Mouse (Mus musculus) stomach, embryonic 15.5 days (tissue): Measurements from ENCODE around the gene Tnrc18. TPM values are rescaled to one million over a fixed set of nuclear protein-coding genes. Genes with fewer than 3 reads are reported as not detected.

Experiments
- ATAC-seq: fragments of 200-750 bp; cut with Nextera tagmentation; 2 replicates; pipeline ENCODE4 v1.8.0; 2017; ENCODE audit warnings: low read depth, moderate number of reproducible peaks, moderate TSS enrichment; ENCODE audit not compliant: insufficient read depth, low FRiP score
- H3K27ac ChIP-seq: fragments of 300-500 bp; sonication (generic); 2 replicates; pipeline ENCODE4 v1.5.1; 2015; ENCODE audit warnings: mild to moderate bottlenecking, inconsistent platforms
- H3K27me3 ChIP-seq: fragments of 300-500 bp; sonication (generic); replicated peaks from 2 replicates; pipeline ENCODE4 v1.6.1; 2015; ENCODE audit warnings: inconsistent platforms
- H3K36me3 ChIP-seq: fragments of 300-500 bp; sonication (generic); 2 replicates; pipeline ENCODE4 v1.6.1; 2015; ENCODE audit warnings: inconsistent platforms
- H3K4me1 ChIP-seq: fragments of 300-500 bp; sonication (generic); 2 replicates; pipeline ENCODE4 v1.6.1; 2015; ENCODE audit warnings: inconsistent platforms
- H3K4me2 ChIP-seq: fragments of 300-500 bp; sonication (generic); 2 replicates; pipeline ENCODE4 v1.6.1; 2015; ENCODE audit warnings: mild to moderate bottlenecking, inconsistent platforms
- H3K4me3 ChIP-seq: fragments of 300-500 bp; sonication (generic); replicated peaks from 2 replicates; pipeline ENCODE4 v1.5.1; 2015; ENCODE audit warnings: inconsistent platforms
- H3K9ac ChIP-seq: fragments of 300-500 bp; sonication (generic); 2 replicates; pipeline ENCODE4 v1.6.1; 2015; ENCODE audit warnings: inconsistent platforms
- H3K9me3 ChIP-seq: fragments of 300-500 bp; sonication (generic); 2 replicates; pipeline ENCODE4 v1.6.1; 2016; ENCODE audit warnings: inconsistent platforms
- whole genome bisulfite sequencing: fragments of 180-500 bp; shearing (Covaris S2); methylation state at CpG from one replicate; pipeline ENCODE4 v1.1.7; 2015; 5-methylcytosine and 5-hydroxymethylcytosine counted together
- polyA plus RNA-seq: library from polyadenylated mRNA; unstranded; fragments of >200 nt; fragmentation: Nextera tagmentation; extraction: Ambion mirVana; gene quantifications from 2 replicates; pipeline ENCODE4 v1.2.1, GENCODE M21; 2015

The Tnrc18 gene
- polyA plus RNA-seq = 29.5 and 32.4 TPM in 2 replicates

DNA sequence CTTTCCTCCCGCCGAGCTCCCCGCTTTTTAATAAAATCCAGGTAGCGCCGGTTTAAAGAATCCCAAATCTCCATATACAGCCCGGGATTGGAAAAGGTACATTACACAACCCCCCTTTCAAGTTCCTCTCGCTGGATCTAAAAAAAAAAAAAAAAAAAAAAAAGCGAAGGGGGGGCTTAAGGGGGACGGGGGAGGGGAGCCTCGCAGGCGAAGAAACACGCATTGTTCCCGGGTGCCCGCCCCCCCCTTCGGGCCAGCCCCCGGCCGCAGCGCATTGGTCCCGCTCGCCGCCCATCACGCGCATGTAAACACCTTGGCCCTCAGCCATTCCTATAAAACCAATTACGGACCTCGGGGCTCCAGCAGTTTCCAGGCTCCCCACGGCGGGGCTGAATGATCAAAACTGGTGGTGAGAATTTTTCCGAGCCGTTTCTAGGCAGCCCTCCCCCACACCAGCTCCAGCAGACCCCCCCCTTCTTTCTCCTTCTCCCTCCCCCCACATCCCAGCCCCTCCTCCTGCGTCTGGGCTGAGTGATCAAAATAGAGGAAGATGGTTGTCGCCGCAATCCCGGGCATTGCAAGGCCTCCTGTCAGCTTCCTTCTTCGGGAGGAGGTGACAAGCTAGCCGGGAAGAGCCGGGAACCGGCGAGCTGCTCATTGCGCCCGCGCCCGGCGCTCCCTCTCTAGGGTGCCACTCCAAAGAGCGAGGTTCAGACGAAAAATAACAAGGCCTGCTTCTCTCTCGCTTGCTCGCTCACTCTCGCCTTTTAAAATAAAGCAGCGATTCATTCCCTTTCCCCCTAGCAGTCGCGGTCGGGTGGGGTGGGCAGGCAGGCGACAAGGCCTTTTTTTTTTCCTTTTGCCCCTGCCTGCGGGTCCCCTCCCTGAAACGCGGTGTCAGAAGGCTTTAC, at the start of gene Tnrc18:
Tnrc18 (minus strand) TSS at position 139 of the 911 bp plus-strand sequence.
- Histone ChIP-seq H3K9ac (peak within 1 kb of the TSS; percentile 99), H3K36me3 (no peaks in the 10 kb centered on the region), H3K9me3 (no peaks in the 10 kb centered on the region), H3K27me3 (no peaks in the 10 kb centered on the region), H3K4me3 (peak within 1 kb of the TSS; percentile 96), H3K4me1 (peaks cover 10% of the 10 kb centered on the region), H3K4me2 (peak within 1 kb of the TSS; percentile 89), H3K27ac (peak within 1 kb of the TSS; percentile 100)
- under 1% methylated on average over 53 of the region's 56 CpGs for WGBS
- ATAC-seq = peak; percentile 74

DNA sequence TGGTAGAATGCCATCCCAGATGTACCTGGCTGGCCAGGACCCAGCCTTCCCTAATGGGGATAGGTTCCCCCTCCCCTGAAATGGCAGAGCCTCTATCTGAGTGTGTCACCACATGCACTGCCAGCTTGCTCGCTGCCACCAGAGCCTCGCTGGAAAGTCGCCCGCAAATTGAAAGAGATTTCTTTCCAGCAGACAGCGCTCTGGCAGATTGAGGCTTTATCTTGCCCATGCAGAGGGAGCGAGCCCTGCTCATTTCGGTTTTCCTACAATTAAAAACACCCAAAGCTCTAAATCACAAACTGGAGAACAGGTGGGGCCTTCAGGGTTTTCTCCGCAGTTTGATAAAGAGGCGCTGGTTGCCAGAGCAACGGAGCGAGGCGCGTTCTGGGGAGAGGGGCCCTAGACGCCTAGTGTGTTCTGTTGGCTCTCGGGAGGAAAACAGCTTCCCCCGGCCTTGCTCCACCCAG, 40.3 kb upstream of the Tnrc18 start:
- peaks cover 4% of the 10 kb centered on the region; the same call in 1 of the 2 replicates for H3K4me1 ChIP-seq
- no peak overlapping the region for H3K9ac ChIP-seq
- WGBS = 39% methylated on average over 16 of the region's 16 CpGs
- H3K9me3 ChIP-seq = no peaks in the 10 kb centered on the region
- no peak overlapping the region for H3K27ac ChIP-seq
- no peak for ATAC-seq
- no peaks in the 10 kb centered on the region for H3K27me3 ChIP-seq
- no peak overlapping the region for H3K4me3 ChIP-seq
- H3K4me2 ChIP-seq = no peak overlapping the region
- H3K36me3 ChIP-seq = no peaks in the 10 kb centered on the region

DNA sequence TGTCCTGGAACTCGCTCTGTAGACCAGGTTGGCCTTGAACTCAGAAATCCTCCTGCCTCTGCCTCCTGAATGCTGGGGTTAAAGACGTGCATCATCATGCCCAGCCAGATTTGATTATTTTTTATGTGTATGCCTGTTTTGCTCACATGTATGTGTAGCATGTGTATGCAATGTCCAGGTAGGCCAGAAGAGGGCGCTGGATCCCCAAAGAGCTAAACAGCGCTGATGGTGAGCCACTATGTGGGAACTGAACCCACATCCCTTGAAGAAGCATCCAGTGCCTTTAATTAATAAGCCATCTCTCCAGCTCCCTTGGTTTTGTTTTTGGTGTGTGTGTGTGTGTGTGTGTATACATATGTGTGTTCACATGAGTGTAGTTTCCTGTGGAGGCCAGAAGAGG, 38.9 kb upstream of the Tnrc18 start:
- 81% methylated on average over 4 of the region's 4 CpGs for WGBS
- no peak overlapping the region for H3K4me2 ChIP-seq
- ATAC-seq = no peak

DNA sequence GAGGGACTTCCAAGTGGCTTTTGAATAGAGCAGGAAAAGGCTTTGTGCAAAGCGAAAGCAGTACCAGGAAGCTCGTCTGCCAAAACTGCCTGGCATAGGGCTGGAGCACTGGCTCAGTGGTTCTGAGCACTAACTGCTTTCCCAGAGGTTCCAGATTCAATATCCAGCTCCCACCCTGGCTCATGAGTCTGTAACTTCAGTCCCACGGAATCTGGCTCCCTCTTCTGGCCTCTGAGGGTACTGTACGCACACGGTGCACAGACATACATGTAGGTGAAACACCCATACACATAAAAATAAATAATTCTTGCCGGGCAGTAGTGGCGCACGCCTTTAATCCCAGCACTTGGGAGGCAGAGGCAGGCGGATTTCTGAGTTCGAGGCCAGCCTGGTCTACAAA, 37.4 kb upstream of the Tnrc18 start:
- no peak overlapping the region for H3K4me2 ChIP-seq
- H3K36me3 ChIP-seq = no peaks in the 10 kb centered on the region
- H3K9me3 ChIP-seq = no peaks in the 10 kb centered on the region
- no peaks in the 10 kb centered on the region; the same call in 1 of the 2 replicates for H3K4me1 ChIP-seq
- WGBS = 81% methylated on average over 10 of the region's 10 CpGs
- no peak overlapping the region for H3K4me3 ChIP-seq
- no peak overlapping the region for H3K27ac ChIP-seq
- no peak overlapping the region for H3K9ac ChIP-seq
- ATAC-seq = no peak
- no peaks in the 10 kb centered on the region for H3K27me3 ChIP-seq

More for the DNA sequence above, 38.9 kb upstream of the Tnrc18 start:
- H3K4me3 ChIP-seq = no peak overlapping the region
- H3K9me3 ChIP-seq = no peaks in the 10 kb centered on the region
- no peak overlapping the region for H3K27ac ChIP-seq
- no peaks in the 10 kb centered on the region for H3K36me3 ChIP-seq
- no peaks in the 10 kb centered on the region for H3K27me3 ChIP-seq
- H3K4me1 ChIP-seq = no peaks in the 10 kb centered on the region; the same call in 1 of the 2 replicates
- no peak overlapping the region for H3K9ac ChIP-seq

DNA sequence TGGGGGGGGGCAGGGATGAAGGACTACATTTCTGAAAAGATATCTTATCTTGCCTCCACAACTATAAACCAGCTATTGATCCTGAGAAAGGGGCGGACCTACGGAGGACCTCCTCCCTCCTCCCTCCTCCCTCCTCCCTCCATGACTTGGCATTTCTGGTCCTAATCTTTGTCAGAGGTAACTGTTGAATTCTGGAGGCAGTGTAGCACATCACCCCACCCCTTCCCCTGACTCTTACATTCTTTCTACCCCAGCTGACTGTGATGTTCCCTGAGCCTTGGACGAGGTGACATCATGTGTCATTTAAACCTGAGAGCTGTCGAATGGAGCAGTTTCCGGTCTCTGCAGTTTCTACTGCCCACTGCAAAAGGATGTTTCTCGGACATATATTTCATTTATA, 36.1 kb upstream of the Tnrc18 start:
- H3K4me3 ChIP-seq = no peak overlapping the region
- H3K4me2 ChIP-seq = no peak overlapping the region
- no peak for ATAC-seq
- no peak overlapping the region for H3K9ac ChIP-seq
- H3K27me3 ChIP-seq = no peaks in the 10 kb centered on the region
- no peak overlapping the region for H3K27ac ChIP-seq
- H3K9me3 ChIP-seq = no peaks in the 10 kb centered on the region
- no peaks in the 10 kb centered on the region; the same call in 1 of the 2 replicates for H3K4me1 ChIP-seq
- 68% methylated on average over 6 of the region's 6 CpGs for WGBS
- H3K36me3 ChIP-seq = no peaks in the 10 kb centered on the region

DNA sequence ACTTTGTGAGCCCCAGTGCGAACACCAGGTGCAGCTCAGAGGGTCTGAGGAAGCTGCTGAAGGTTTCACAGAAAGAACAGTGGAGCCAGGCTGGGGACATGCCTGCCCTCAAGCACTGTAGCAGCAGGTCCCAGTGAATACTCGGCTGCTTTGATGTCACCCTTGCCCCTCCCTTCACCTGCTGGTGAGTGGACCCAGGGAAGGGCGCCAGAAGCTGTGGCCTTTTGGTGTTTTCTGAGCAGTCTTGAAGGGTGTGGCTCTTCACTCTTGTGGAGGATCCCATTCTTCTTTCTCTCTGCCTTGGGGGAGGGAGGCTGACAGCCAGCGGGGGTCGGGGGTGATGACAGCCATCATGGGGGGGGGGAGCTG, 34.2 kb upstream of the Tnrc18 start:
- Histone ChIP-seq H3K9me3 (no peaks in the 10 kb centered on the region), H3K4me3 (no peak overlapping the region), H3K36me3 (no peaks in the 10 kb centered on the region), H3K27ac (no peak overlapping the region), H3K4me1 (no peaks in the 10 kb centered on the region), H3K27me3 (no peaks in the 10 kb centered on the region), H3K4me2 (no peak overlapping the region), H3K9ac (no peak overlapping the region)
- peak; percentile 35 for ATAC-seq
- WGBS = 41% methylated on average over 5 of the region's 5 CpGs

DNA sequence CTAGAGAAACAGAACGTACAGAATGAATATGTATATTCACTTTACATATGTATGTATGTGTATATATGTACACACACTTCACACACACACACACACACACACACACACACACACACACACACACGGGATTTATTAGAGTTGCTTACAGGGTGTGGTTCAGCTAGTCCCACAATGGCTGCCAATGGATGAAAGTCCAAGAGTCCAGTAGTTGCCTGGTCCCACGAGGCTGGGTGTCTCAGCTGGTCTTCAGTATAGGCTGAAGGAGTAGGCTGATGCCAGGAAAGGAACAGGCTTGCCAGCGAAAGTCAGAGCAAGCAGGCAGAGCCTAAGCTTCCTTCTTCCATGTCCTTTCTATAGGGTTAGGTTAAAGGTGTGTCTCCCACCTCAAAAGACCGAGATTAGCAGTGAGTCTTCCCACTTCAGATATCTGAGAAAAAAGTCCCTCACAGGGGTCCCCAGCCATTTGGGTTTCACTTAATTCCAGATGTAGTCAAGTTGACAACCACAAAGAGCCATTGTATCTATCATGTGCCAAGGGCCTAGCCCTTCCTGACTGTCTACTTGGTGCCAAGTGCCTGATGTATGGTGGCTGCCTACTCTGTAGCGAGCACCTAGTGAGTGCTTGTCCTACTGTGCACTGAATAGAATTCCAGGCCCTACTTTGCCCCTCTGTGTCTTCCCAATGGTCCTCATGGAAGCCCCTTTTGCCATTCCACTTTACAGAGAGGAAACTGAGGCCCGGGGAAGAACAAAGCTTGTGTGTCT, 33.6 kb upstream of the Tnrc18 start:
- Histone ChIP-seq H3K4me3 (no peak overlapping the region), H3K9me3 (no peaks in the 10 kb centered on the region), H3K36me3 (no peaks in the 10 kb centered on the region), H3K27ac (no peak overlapping the region), H3K9ac (no peak overlapping the region), H3K4me2 (no peak overlapping the region), H3K27me3 (no peaks in the 10 kb centered on the region), H3K4me1 (no peaks in the 10 kb centered on the region)
- no peak for ATAC-seq
- 72% methylated on average over 7 of the region's 7 CpGs for WGBS

DNA sequence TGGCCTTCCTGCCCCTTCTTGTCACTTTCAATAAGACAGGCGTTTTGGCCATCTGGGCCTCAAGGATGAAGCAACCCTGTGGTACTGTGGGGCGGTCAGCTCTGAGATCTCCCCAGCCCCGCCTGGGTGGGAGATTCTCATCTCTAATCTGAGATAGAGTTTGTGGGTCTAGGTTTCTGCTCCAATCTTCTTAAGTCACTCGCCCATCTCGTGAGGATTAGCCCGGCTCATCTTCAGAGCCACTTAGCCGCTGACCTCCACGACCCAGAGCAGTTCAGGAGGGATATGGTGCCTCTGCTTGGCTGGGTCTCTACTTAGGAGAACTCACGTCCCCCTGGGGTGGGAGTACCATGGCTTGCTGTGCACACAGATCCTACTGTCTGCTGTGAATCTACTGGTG, 33.0 kb upstream of the Tnrc18 start:
- 71% methylated on average over 9 of the region's 9 CpGs for WGBS
- Histone ChIP-seq H3K4me1 (no peaks in the 10 kb centered on the region), H3K9ac (no peak overlapping the region), H3K36me3 (no peaks in the 10 kb centered on the region), H3K4me3 (no peak overlapping the region), H3K27ac (no peak overlapping the region), H3K27me3 (no peaks in the 10 kb centered on the region), H3K4me2 (no peak overlapping the region), H3K9me3 (no peaks in the 10 kb centered on the region)
- no peak for ATAC-seq

DNA sequence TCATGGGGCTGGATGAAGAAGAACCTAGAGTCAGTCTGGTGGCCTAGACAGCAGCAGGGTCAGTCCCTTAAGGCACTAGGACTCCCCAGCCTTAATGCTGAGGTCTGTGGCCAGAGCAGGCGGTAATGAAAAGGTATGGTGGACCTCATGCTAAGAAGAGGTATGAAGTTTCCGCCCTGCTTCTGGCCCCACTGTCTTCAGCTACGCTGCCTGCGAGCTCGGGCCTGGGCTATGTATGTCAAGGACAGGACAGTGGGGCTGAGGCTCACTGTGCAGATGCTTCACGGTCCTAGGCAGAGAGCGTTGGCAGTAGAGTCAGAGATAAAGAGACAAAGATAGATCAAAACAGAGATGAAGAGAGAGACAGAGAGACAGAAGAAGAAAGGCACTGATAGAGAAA, 31.4 kb upstream of the Tnrc18 start:
- no peak overlapping the region for H3K27ac ChIP-seq
- WGBS = 90% methylated on average over 7 of the region's 7 CpGs

DNA sequence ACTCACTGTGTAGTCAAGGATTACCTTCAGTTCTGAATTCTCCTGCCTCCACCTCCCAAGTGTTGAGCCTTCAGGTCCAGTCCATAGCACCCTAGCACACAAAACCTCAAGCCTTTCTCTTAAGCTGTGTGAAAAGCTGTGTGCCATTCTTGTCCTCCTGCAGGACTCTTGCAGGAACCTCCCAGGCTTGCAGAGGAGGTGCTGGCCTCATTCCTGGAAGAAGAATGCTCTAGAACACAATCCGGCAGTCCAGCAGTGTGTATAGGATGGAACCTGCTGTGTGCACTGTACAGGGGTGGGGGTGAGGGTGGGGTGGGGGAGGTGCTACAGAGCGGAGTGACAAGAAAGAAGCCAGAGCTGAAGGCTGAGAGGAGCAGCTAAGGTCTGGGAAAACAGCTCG, 30.7 kb upstream of the Tnrc18 start:
- WGBS = 52% methylated on average over 3 of the region's 3 CpGs
- no peak overlapping the region for H3K9ac ChIP-seq
- no peaks in the 10 kb centered on the region for H3K27me3 ChIP-seq
- H3K36me3 ChIP-seq = no peaks in the 10 kb centered on the region
- no peak overlapping the region for H3K4me2 ChIP-seq
- H3K4me3 ChIP-seq = no peak overlapping the region
- ATAC-seq = no peak
- no peak overlapping the region for H3K27ac ChIP-seq
- no peaks in the 10 kb centered on the region for H3K4me1 ChIP-seq
- no peaks in the 10 kb centered on the region for H3K9me3 ChIP-seq

More for the DNA sequence above, 31.4 kb upstream of the Tnrc18 start:
- H3K27me3 ChIP-seq = no peaks in the 10 kb centered on the region
- no peak for ATAC-seq
- H3K4me2 ChIP-seq = no peak overlapping the region
- H3K4me1 ChIP-seq = no peaks in the 10 kb centered on the region
- no peak overlapping the region for H3K4me3 ChIP-seq
- H3K9me3 ChIP-seq = no peaks in the 10 kb centered on the region
- no peaks in the 10 kb centered on the region for H3K36me3 ChIP-seq
- no peak overlapping the region for H3K9ac ChIP-seq

DNA sequence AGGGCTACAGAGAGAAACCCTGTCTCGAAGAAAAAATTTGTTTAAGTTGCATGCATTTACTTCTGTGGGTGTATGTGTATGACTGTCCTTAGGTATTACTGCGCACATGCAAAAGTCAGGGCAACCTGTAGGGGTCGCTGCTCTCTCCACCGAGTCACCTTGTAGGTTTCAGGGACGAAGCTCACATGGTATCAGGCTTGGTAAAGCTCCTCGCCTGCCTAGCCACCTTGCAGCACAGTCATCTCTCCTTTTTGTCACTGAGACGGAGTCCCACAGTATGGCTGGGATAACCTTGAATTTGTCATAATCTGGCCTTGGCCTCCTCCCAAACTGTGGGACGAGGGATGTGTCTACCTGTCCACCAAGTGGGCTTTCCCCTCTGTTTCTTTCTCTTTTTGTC, 27.0 kb upstream of the Tnrc18 start:
- Histone ChIP-seq H3K4me3 (no peak overlapping the region), H3K4me2 (no peak overlapping the region), H3K27me3 (no peaks in the 10 kb centered on the region), H3K9ac (no peak overlapping the region), H3K36me3 (no peaks in the 10 kb centered on the region), H3K27ac (no peak overlapping the region), H3K4me1 (0 out of 2 replicates have a peak, but pooled peaks cover 4% of the 10 kb centered on the region), H3K9me3 (no peaks in the 10 kb centered on the region)
- WGBS = 63% methylated on average over 8 of the region's 8 CpGs
- ATAC-seq = no peak
